Mouse (Mus musculus): ENCODE measurements around the gene Slc25a31.

DNA sequence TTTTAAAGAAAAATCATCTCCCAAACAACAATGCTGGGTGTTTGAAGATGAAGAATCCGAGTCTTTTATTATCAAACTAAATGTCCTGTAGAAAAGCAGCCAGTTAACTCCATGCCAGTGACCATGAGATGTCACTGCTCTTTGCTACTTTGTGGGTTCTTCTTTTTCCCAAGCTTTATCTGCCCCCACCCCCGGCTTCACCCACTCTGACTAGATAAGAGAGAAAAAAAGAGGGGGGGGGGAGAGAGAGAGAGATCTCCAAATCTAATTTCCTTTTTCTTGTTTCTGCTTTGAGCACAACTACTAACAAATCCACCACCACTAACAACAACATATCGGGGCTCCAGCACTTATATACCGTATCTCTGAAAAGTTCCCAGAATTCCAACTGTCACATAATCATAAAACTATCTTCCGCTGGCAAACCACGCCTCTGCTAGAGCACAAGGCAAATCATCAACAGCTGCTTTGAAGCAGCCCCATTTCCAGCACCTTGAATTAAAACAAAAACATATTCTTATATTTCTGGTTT lies 29.8 kb downstream of the Slc25a31 start:
- TF ChIP-seq MAFK (IDR thresholded peaks at IDR 0.05; ENCODE audit: insufficient replicate concordance, low read length), result no peak
- TF ChIP-seq CTCF (conservative IDR thresholded peaks at IDR 0.05 in 1 of 2, IDR thresholded peaks at IDR 0.05 in 1 of 2; ENCODE audit: low read depth in 2 of 2, low read length in 2 of 2), result no peak
- TF ChIP-seq USF1 (IDR thresholded peaks at IDR 0.05; ENCODE audit: low read depth, low read length), result no peak
- no peak for TF ChIP-seq ZKSCAN1 (IDR thresholded peaks at IDR 0.05; ENCODE audit: borderline replicate concordance, low read depth, low read length)
- no peak for TF ChIP-seq BHLHE40 (IDR thresholded peaks at IDR 0.05; ENCODE audit: low read depth, low read length)
- no peak for TF ChIP-seq POLR2A (IDR thresholded peaks at IDR 0.05; ENCODE audit: low read depth, low read length)
- TF ChIP-seq RAD21 (IDR thresholded peaks at IDR 0.05; ENCODE audit: low read depth, low read length), result no peak
- no peak for TF ChIP-seq NRF1 (IDR thresholded peaks at IDR 0.05; ENCODE audit: low read depth, low read length)
- TF ChIP-seq EP300 (IDR thresholded peaks at IDR 0.05; ENCODE audit: low read length), result no peak
- no peak for TF ChIP-seq MAX (IDR thresholded peaks at IDR 0.05; ENCODE audit: low read length)
- no peak for TF ChIP-seq NELFE (IDR thresholded peaks at IDR 0.05; ENCODE audit: low read depth, low read length)
- TF ChIP-seq JUND (conservative IDR thresholded peaks at IDR 0.05; ENCODE audit: low read depth, low read length), result no peak
- TF ChIP-seq TBP (conservative IDR thresholded peaks at IDR 0.05; ENCODE audit: low read depth, low read length), result no peak
